Mouse (Mus musculus): ENCODE measurements around the gene Msmp. TPM values are rescaled to one million over a fixed set of nuclear protein-coding genes. Genes with fewer than 3 reads are reported as not detected.
A peak's percentile ranks its signal among the peaks of the same experiment; 100 is the strongest.

Gene Msmp
- polyA plus RNA-seq (2014; fragmentation: Nextera tagmentation; extraction: Ambion mirVana) = not detected in 2 replicates

DNA sequence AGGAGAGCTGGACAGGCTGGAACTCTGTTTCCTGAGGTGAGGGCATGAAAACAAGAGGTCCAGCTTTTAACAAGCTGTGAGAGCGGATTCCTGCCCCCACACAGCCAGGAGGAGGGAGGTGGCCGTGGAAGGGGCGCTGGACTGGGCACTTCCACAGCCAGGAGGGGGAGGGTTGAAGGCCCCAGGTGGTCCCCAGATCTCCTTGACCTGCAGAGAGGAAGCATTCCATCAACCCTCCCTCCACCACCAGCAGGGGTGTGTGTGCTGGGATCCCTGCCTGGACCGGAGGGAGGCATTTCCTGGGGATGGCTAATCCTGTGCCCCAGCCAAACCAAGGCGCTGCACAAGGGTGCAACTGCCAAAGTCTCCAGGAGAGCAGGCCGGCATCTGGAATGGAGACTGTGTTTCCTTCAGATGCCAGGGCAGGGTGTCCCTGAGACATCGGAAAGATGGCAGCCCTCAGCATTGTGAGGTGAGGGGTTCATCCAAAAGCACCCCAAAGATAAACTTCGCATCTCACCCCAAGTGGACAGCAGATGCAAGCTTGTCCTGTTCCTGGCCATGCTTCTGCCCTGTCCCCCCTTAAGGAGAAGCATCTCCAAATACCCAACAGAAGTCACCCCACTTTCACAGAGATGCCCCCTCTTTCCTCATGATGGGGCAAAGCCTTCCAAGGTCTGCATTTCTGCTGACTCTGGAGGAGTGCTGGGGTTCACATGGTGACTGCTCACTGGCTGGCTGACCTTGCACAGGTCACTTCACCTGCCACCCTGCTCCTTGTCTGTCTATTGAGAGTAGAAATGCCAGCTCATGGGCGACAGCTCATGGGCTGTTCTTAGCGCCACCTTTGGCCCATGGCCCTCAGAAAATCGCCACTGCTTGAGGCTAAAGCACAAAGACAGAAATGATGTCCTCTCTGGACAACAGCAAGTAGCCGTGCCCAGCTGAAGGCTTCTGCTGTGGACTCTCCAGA is at the start of gene Msmp:
Gene Msmp, minus strand, starts transcription at position 51 of the 973 bp plus-strand sequence.
- H3K27me3 ChIP-seq (ENCODE audit: control insufficient read depth, insufficient read depth, low read length) = no peaks in the 10 kb centered on the region
- H3K4me3 ChIP-seq (ENCODE audit: low read depth, low read length) = no peak within 1 kb of the TSS
- peaks cover 6% of the 10 kb centered on the region for H3K4me1 ChIP-seq (ENCODE audit: control insufficient read depth, insufficient read depth, low read length)
- H3K9me3 ChIP-seq (replicated peaks; ENCODE audit: control insufficient read depth, low read length) = no peaks in the 10 kb centered on the region
- no peak within 1 kb of the TSS for H3K9ac ChIP-seq (ENCODE audit: low read depth, low read length)
- 55% methylated on average over 12 of the region's 12 CpGs for WGBS (ENCODE audit: insufficient replicate concordance)
- no peak within 1 kb of the TSS for H3K27ac ChIP-seq (ENCODE audit: low read depth, low read length)
- H3K36me3 ChIP-seq (ENCODE audit: control insufficient read depth, insufficient read depth, low read length) = peaks cover 14% of the 10 kb centered on the region
- no peak for ATAC-seq (replicated peaks; ENCODE audit: insufficient number of reproducible peaks, low FRiP score, low TSS enrichment)
- no peak within 1 kb of the TSS for H3K4me2 ChIP-seq

GRCm38 (mm10) chr4:43633736-43634135 is 49.4 kb upstream of the Msmp start:
- no peaks in the 10 kb centered on the region for H3K9me3 ChIP-seq (replicated peaks; ENCODE audit: control insufficient read depth, low read length)
- H3K27ac ChIP-seq (ENCODE audit: low read depth, low read length) = no peak overlapping the region
- H3K9ac ChIP-seq (ENCODE audit: low read depth, low read length) = no peak overlapping the region
- no peak overlapping the region for H3K4me2 ChIP-seq
- peaks cover 14% of the 10 kb centered on the region for H3K4me1 ChIP-seq (ENCODE audit: control insufficient read depth, insufficient read depth, low read length)
- H3K27me3 ChIP-seq (ENCODE audit: control insufficient read depth, insufficient read depth, low read length) = peaks cover 13% of the 10 kb centered on the region
- ATAC-seq (replicated peaks; ENCODE audit: insufficient number of reproducible peaks, low FRiP score, low TSS enrichment) = no peak
- no peak overlapping the region for H3K4me3 ChIP-seq (ENCODE audit: low read depth, low read length)
- no peaks in the 10 kb centered on the region for H3K36me3 ChIP-seq (ENCODE audit: control insufficient read depth, insufficient read depth, low read length)
- WGBS (ENCODE audit: insufficient replicate concordance) = 84% methylated on average over 2 of the region's 2 CpGs

DNA sequence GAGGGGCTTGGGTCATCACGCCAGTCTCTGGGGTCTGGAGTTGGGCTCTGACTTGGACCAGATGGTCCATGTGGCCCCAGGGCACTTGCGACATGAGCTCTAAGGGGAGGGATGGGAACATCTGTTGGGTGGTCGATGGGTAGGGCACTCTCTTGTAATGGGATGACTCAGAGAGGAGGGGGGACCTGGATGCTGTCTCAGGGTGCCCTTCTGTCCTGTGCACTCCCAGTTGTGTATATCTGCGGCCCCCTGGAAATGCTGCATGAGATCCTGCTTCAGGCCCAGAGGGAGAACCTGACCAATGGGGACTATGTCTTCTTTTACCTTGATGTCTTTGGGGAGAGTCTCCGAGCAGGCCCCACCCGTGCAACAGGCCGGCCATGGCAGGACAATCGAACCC is 49.0 kb upstream of the Msmp start:
- Histone ChIP-seq H3K4me1 (ENCODE audit: control insufficient read depth, insufficient read depth, low read length) (peaks cover 14% of the 10 kb centered on the region), H3K36me3 (ENCODE audit: control insufficient read depth, insufficient read depth, low read length) (no peaks in the 10 kb centered on the region), H3K9ac (ENCODE audit: low read depth, low read length) (no peak overlapping the region), H3K4me3 (ENCODE audit: low read depth, low read length) (no peak overlapping the region), H3K4me2 (no peak overlapping the region), H3K27me3 (ENCODE audit: control insufficient read depth, insufficient read depth, low read length) (peaks cover 13% of the 10 kb centered on the region), H3K9me3 (replicated peaks; ENCODE audit: control insufficient read depth, low read length) (no peaks in the 10 kb centered on the region), H3K27ac (ENCODE audit: low read depth, low read length) (no peak overlapping the region)
- ATAC-seq (replicated peaks; ENCODE audit: insufficient number of reproducible peaks, low FRiP score, low TSS enrichment) = no peak
- 81% methylated on average over 8 of the region's 8 CpGs for WGBS (ENCODE audit: insufficient replicate concordance)

DNA sequence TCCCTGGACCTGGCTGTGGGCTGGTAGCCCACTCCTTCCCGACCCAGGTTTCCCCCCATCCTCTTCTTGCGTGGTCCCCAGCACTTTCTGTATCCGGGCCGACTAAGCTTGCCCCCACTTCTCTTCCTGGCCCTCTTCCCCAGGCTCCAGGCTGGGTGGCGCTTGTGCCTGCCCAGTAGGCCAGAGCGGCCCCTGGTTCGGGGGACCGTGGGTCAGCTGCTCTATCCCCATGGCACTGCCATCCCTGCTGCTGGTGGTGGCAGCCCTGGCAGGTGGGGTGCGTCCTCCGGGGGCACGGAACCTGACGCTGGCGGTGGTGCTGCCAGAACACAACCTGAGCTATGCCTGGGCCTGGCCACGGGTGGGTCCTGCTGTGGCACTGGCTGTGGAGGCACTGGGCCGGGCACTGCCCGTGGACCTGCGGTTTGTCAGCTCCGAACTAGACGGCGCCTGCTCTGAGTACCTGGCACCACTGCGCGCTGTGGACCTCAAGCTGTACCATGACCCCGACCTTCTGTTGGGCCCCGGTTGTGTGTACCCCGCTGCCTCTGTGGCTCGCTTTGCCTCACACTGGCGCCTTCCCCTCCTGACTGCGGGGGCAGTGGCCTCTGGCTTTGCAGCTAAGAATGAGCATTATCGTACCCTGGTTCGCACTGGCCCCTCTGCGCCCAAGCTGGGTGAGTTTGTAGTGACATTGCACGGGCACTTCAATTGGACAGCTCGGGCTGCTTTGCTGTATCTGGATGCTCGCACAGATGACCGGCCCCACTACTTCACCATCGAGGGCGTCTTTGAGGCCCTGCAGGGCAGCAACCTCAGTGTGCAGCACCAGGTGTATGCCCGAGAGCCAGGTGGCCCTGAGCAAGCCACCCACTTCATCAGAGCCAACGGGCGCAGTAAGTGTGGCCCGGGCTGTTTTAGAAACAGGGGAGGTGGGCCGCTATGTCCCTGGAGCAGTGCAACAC is 47.9 kb upstream of the Msmp start:
- Histone ChIP-seq H3K4me2 (peak overlapping the region; percentile 94), H3K27ac (ENCODE audit: low read depth, low read length) (no peak overlapping the region; the same call in 1 of the 2 replicates), H3K4me1 (ENCODE audit: control insufficient read depth, insufficient read depth, low read length) (peaks cover 14% of the 10 kb centered on the region), H3K36me3 (ENCODE audit: control insufficient read depth, insufficient read depth, low read length) (no peaks in the 10 kb centered on the region), H3K9ac (ENCODE audit: low read depth, low read length) (peak overlapping the region; percentile 79), H3K4me3 (ENCODE audit: low read depth, low read length) (peak overlapping the region; percentile 65), H3K9me3 (replicated peaks; ENCODE audit: control insufficient read depth, low read length) (no peaks in the 10 kb centered on the region), H3K27me3 (ENCODE audit: control insufficient read depth, insufficient read depth, low read length) (peaks cover 13% of the 10 kb centered on the region)
- ATAC-seq (replicated peaks; ENCODE audit: insufficient number of reproducible peaks, low FRiP score, low TSS enrichment) = 0 out of 2 replicates have a peak, but pooled peaks have one; percentile 4
- WGBS (ENCODE audit: insufficient replicate concordance) = 37% methylated on average over 42 of the region's 42 CpGs

DNA sequence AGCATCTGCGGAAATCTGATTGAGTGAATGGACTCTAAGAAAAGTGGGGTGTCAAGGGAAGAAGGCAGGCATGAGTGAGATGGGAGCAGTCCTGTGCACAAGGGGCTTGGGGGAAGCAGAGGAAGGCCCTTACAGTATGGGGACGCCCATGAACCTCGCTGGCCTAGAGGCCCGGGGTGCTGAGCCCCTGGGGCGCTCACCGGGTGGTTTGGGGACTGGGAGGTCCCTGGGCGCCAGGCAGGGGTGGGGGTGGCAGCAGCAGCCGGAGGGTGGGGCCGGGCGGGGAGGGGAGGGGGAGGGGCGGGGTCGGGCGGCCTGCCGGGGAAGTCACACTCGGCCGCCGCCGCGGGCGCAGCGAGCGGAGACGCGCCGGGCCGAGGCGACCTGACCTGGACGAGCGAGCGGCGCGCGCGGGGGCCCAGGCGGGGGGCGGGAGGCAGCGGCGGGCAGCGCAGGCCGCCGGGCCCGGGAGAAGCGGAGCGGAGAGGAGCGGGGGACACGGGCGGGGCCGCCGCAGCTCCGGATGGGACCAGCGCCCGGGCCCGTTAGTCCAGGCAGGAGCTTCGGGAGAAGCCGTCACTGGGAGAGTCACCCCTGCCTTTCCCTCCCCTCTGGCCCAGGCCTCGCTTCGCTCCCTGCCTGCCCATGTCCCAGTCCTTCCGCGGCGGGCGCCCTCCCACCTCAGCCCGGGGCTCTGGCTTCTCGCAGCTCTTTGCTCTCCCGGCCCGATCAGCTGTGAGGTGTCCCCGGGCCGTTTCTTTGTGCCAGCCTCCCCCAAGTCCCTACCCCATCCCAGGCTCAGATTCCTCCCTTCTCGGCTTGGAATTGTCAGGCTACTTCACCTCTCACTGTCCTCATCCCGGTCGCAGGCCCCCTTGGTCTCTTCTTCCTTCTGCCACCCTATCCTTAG is 47.0 kb upstream of the Msmp start, which contains the start of gene Npr2:
Gene Npr2, plus strand, starts transcription at position 890 of the 910 bp plus-strand sequence.
- Histone ChIP-seq H3K27me3 (ENCODE audit: control insufficient read depth, insufficient read depth, low read length) (peaks cover 13% of the 10 kb centered on the region), H3K4me2 (peak within 1 kb of the TSS; percentile 94), H3K9ac (ENCODE audit: low read depth, low read length) (peak within 1 kb of the TSS; percentile 79), H3K27ac (ENCODE audit: low read depth, low read length) (peak within 1 kb of the TSS; percentile 58), H3K36me3 (ENCODE audit: control insufficient read depth, insufficient read depth, low read length) (no peaks in the 10 kb centered on the region), H3K9me3 (replicated peaks; ENCODE audit: control insufficient read depth, low read length) (no peaks in the 10 kb centered on the region), H3K4me1 (ENCODE audit: control insufficient read depth, insufficient read depth, low read length) (peaks cover 14% of the 10 kb centered on the region), H3K4me3 (ENCODE audit: low read depth, low read length) (peak within 1 kb of the TSS; percentile 65)
- ATAC-seq (replicated peaks; ENCODE audit: insufficient number of reproducible peaks, low FRiP score, low TSS enrichment) = peak; percentile 53; the same call in 1 of the 2 replicates
- WGBS (ENCODE audit: insufficient replicate concordance) = under 1% methylated on average over 47 of the region's 70 CpGs

DNA sequence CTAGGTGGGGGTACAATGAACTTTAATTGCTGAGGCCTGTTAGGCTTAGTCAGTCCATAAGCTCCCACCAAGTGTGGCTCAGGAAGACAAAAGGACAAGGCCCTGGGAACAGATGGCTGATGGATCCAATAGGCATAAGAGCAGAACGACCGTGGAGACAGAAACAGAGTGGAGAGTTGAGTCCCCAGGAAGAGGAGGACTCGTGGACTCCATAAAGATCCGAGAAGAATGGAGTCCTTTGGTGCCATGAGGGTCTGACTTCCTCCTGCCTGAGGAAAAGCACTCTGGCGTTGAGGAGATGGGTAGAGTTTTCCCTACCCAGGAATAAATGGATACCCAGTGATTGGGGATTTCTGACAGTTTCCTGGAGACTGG is 46.4 kb upstream of the Msmp start:
- 29% methylated on average over 5 of the region's 5 CpGs for WGBS (ENCODE audit: insufficient replicate concordance)
- H3K36me3 ChIP-seq (ENCODE audit: control insufficient read depth, insufficient read depth, low read length) = no peaks in the 10 kb centered on the region
- peaks cover 14% of the 10 kb centered on the region for H3K4me1 ChIP-seq (ENCODE audit: control insufficient read depth, insufficient read depth, low read length)
- H3K4me2 ChIP-seq = peak overlapping the region; percentile 94
- peak overlapping the region; percentile 79; the same call in 1 of the 2 replicates for H3K9ac ChIP-seq (ENCODE audit: low read depth, low read length)
- H3K9me3 ChIP-seq (replicated peaks; ENCODE audit: control insufficient read depth, low read length) = no peaks in the 10 kb centered on the region
- H3K27ac ChIP-seq (ENCODE audit: low read depth, low read length) = no peak overlapping the region
- H3K4me3 ChIP-seq (ENCODE audit: low read depth, low read length) = peak overlapping the region; percentile 65
- peaks cover 13% of the 10 kb centered on the region for H3K27me3 ChIP-seq (ENCODE audit: control insufficient read depth, insufficient read depth, low read length)
- ATAC-seq (replicated peaks; ENCODE audit: insufficient number of reproducible peaks, low FRiP score, low TSS enrichment) = no peak

- no peak overlapping the region for H3K27ac ChIP-seq (ENCODE audit: low read depth, low read length)
- no peak overlapping the region for H3K9ac ChIP-seq (ENCODE audit: low read depth, low read length)
- no peak overlapping the region for H3K4me3 ChIP-seq (ENCODE audit: low read depth, low read length)
- peaks cover 3% of the 10 kb centered on the region; the same call in 1 of the 2 replicates for H3K9me3 ChIP-seq (replicated peaks; ENCODE audit: control insufficient read depth, low read length)
- ATAC-seq (replicated peaks; ENCODE audit: insufficient number of reproducible peaks, low FRiP score, low TSS enrichment) = peak; percentile 46; the same call in 1 of the 2 replicates
- H3K4me2 ChIP-seq = peak overlapping the region; percentile 22; the same call in 1 of the 2 replicates
- WGBS (ENCODE audit: insufficient replicate concordance) = 10% methylated on average over 5 of the region's 5 CpGs
- H3K4me1 ChIP-seq (ENCODE audit: control insufficient read depth, insufficient read depth, low read length) = peaks cover 14% of the 10 kb centered on the region
- peaks cover 13% of the 10 kb centered on the region for H3K27me3 ChIP-seq (ENCODE audit: control insufficient read depth, insufficient read depth, low read length)
- H3K36me3 ChIP-seq (ENCODE audit: control insufficient read depth, insufficient read depth, low read length) = no peaks in the 10 kb centered on the region
Observed at GRCm38 (mm10) chr4:43630030-43630581, 45.8 kb upstream of the Msmp start.

Measured in heart, embryonic 11.5 days (tissue).